In genomic region chr2:180657394-180658013, GRCm38 (mm10) we compare ENCODE assay signal across 8 mouse cellular contexts. TPM values are rescaled to one million over a fixed set of nuclear protein-coding genes. Genes with fewer than 3 reads are reported as not detected.
DNase-seq lines count a peak whose midpoint lies in the region; ATAC-seq lines count a peak whose summit lies in the region.

No protein-coding gene starts in this region.

- peak; percentile 75 for DNase-seq in kidney, adult 18-20 months
- DNase-seq in cerebellum, postnatal 14 days: peak; percentile 76 to 83
- peak; percentile 69 to 82 for DNase-seq in frontal cortex, postnatal 36 days (ENCODE audit: low spot score in 2 of 2)
- DNase-seq in left cerebral cortex, postnatal 36 days (ENCODE audit: low spot score in 2 of 2): peak; percentile 63 to 70
- DNase-seq in spleen, adult 12 weeks (ENCODE audit: low spot score): peak; percentile 53

- no peak for ATAC-seq in kidney, embryonic 15.5 days (replicated peaks; ENCODE audit: low FRiP score)
- ATAC-seq in inflammation-experienced regulatory T-cells, adult 6 months: peak; percentile 73
- peak; percentile 58; the same call in 1 of the 2 replicates for ATAC-seq in midbrain, embryonic 12.5 days (ENCODE audit: low FRiP score, low read depth)

- H3K27ac ChIP-seq in kidney, embryonic 15.5 days: no peak overlapping the region
- H3K27ac ChIP-seq in midbrain, embryonic 12.5 days (replicated peaks): no peak overlapping the region

- H3K9me3 ChIP-seq in kidney, embryonic 15.5 days (replicated peaks): no peaks in the 10 kb centered on the region
- H3K9me3 ChIP-seq in midbrain, embryonic 12.5 days: no peaks in the 10 kb centered on the region

- intact Hi-C loops in left cerebral cortex, postnatal 36 days (cut with DNase I): loop anchor here (5.0 kb wide), 1 partner anchor 90 kb away; no protein-coding TSS in a partner anchor

- WGBS in kidney, embryonic 15.5 days: 79% methylated on average over 4 of the region's 4 CpGs
- WGBS in midbrain, embryonic 12.5 days: 74% methylated on average over 4 of the region's 4 CpGs

- no peaks in the 10 kb centered on the region for H3K27me3 ChIP-seq in kidney, embryonic 15.5 days
- H3K27me3 ChIP-seq in midbrain, embryonic 12.5 days: no peaks in the 10 kb centered on the region

- H3K36me3 ChIP-seq in kidney, embryonic 15.5 days: peaks cover 21% of the 10 kb centered on the region
- peaks cover 19% of the 10 kb centered on the region for H3K36me3 ChIP-seq in midbrain, embryonic 12.5 days

- peaks cover 13% of the 10 kb centered on the region for H3K4me1 ChIP-seq in kidney, embryonic 15.5 days
- H3K4me1 ChIP-seq in midbrain, embryonic 12.5 days: peaks cover 19% of the 10 kb centered on the region

- no peak overlapping the region for H3K4me3 ChIP-seq in kidney, embryonic 15.5 days (replicated peaks)
- no peak overlapping the region for H3K4me3 ChIP-seq in midbrain, embryonic 12.5 days

- no peak overlapping the region for H3K4me2 ChIP-seq in kidney, embryonic 15.5 days
- H3K4me2 ChIP-seq in midbrain, embryonic 12.5 days (replicated peaks): no peak overlapping the region

- no peak overlapping the region for H3K9ac ChIP-seq in kidney, embryonic 15.5 days
- H3K9ac ChIP-seq in midbrain, embryonic 12.5 days (replicated peaks): no peak overlapping the region

RNA-seq across cellular contexts. Expression of gene Tcfl5, which starts 15.0 kb away (rescaled TPM):
- 0.21 and 0.23 TPM in 2 replicates for polyA plus RNA-seq in kidney, embryonic 15.5 days (2015; fragmentation: Nextera tagmentation; extraction: Ambion mirVana)
- under 1 TPM in 1 of 3 experiments, not detected in 2; 0.28 TPM for polyA plus RNA-seq in inflammation-experienced regulatory T-cells, adult 6 months (2017; shearing (Covaris generic))
- total RNA-seq in left cerebral cortex, postnatal 36 days (2021): 1 to 10 TPM in 1 of 2 experiments, under 1 TPM in 1; 0.81 to 1.0 TPM
- 0.24 TPM in 1 of 2 replicates, not detected in the other for polyA plus RNA-seq in midbrain, embryonic 12.5 days (2016; fragmentation: Nextera tagmentation; extraction: Ambion mirVana)

RNA-seq across cellular contexts. Expression of gene Dido1, which starts 52.3 kb away (rescaled TPM):
- polyA plus RNA-seq in kidney, embryonic 15.5 days (2015; fragmentation: Nextera tagmentation; extraction: Ambion mirVana): 28.4 and 29.7 TPM in 2 replicates
- 10 to 100 TPM; 36.4 to 52.4 (median 45.3) TPM for polyA plus RNA-seq in inflammation-experienced regulatory T-cells, adult 6 months (2017; shearing (Covaris generic))
- 10 to 100 TPM; 51.2 to 62.8 TPM for total RNA-seq in left cerebral cortex, postnatal 36 days (2021)
- 41.4 and 43.6 TPM in 2 replicates for polyA plus RNA-seq in midbrain, embryonic 12.5 days (2016; fragmentation: Nextera tagmentation; extraction: Ambion mirVana)

RNA-seq across cellular contexts. Expression of gene Gid8, which starts 52.4 kb away (rescaled TPM):
- polyA plus RNA-seq in kidney, embryonic 15.5 days (2015; fragmentation: Nextera tagmentation; extraction: Ambion mirVana): 55.8 TPM in 2 replicates
- 10 to 100 TPM; 20.2 to 22.8 (median 22.4) TPM for polyA plus RNA-seq in inflammation-experienced regulatory T-cells, adult 6 months (2017; shearing (Covaris generic))
- total RNA-seq in left cerebral cortex, postnatal 36 days (2021): 10 to 100 TPM; 63.1 to 63.3 TPM
- polyA plus RNA-seq in midbrain, embryonic 12.5 days (2016; fragmentation: Nextera tagmentation; extraction: Ambion mirVana): 54.6 and 59.2 TPM in 2 replicates

RNA-seq across cellular contexts. Expression of gene Col9a3, which starts 59.9 kb away (rescaled TPM):
- polyA plus RNA-seq in kidney, embryonic 15.5 days (2015; fragmentation: Nextera tagmentation; extraction: Ambion mirVana): 8.8 and 9.8 TPM in 2 replicates
- 1 to 10 TPM in 1 of 3 experiments, under 1 TPM in 2; 0.19 to 1.5 (median 0.87) TPM for polyA plus RNA-seq in inflammation-experienced regulatory T-cells, adult 6 months (2017; shearing (Covaris generic))
- 1 to 10 TPM; 8.2 to 9.2 TPM for total RNA-seq in left cerebral cortex, postnatal 36 days (2021)
- 20.1 and 40.2 TPM in 2 replicates for polyA plus RNA-seq in midbrain, embryonic 12.5 days (2016; fragmentation: Nextera tagmentation; extraction: Ambion mirVana)
